Mouse (Mus musculus): Measurements from ENCODE around the gene Itgb1bp1.

The Itgb1bp1 gene

GRCm38 (mm10) chr12:21247711-21248392, 38.2 kb downstream of the Itgb1bp1 start:
- peak; percentile 32 for DNase-seq (ENCODE audit: extremely low spot score, low spot score)

GRCm38 (mm10) chr12:21244375-21244960, 41.6 kb downstream of the Itgb1bp1 start:
- no peak for DNase-seq (ENCODE audit: extremely low spot score, low spot score)

GRCm38 (mm10) chr12:21241965-21242364, 44.1 kb downstream of the Itgb1bp1 start:
- DNase-seq (ENCODE audit: extremely low spot score, low spot score) = no peak

GRCm38 (mm10) chr12:21234560-21234959, 51.5 kb downstream of the Itgb1bp1 start:
- DNase-seq (ENCODE audit: extremely low spot score, low spot score) = no peak

- DNase-seq (ENCODE audit: extremely low spot score, low spot score) = no peak
These were observed 52.4 kb downstream of the Itgb1bp1 start for GRCm38 (mm10) chr12:21233727-21234126.

- DNase-seq (ENCODE audit: extremely low spot score, low spot score) = no peak
These were observed 56.8 kb downstream of the Itgb1bp1 start for GRCm38 (mm10) chr12:21229076-21229918.

- DNase-seq (ENCODE audit: extremely low spot score, low spot score) = no peak
These were observed 57.4 kb downstream of the Itgb1bp1 start for GRCm38 (mm10) chr12:21228650-21229049.

- DNase-seq (ENCODE audit: extremely low spot score, low spot score) = no peak
These were observed 58.8 kb downstream of the Itgb1bp1 start for GRCm38 (mm10) chr12:21227076-21227980.

GRCm38 (mm10) chr12:21226316-21226715, 59.8 kb downstream of the Itgb1bp1 start:
- DNase-seq (ENCODE audit: extremely low spot score, low spot score) = no peak

- DNase-seq (ENCODE audit: extremely low spot score, low spot score) = no peak
These were observed 60.7 kb downstream of the Itgb1bp1 start for GRCm38 (mm10) chr12:21225358-21225757.

- no peak for DNase-seq (ENCODE audit: extremely low spot score, low spot score)
These were observed 62.2 kb downstream of the Itgb1bp1 start for GRCm38 (mm10) chr12:21223923-21224322.

- DNase-seq (ENCODE audit: extremely low spot score, low spot score) = no peak
These were observed 65.5 kb downstream of the Itgb1bp1 start for GRCm38 (mm10) chr12:21220596-21220995.

- no peak for DNase-seq (ENCODE audit: extremely low spot score, low spot score)
These were observed 68.2 kb downstream of the Itgb1bp1 start for GRCm38 (mm10) chr12:21217776-21218444.

GRCm38 (mm10) chr12:21214551-21215165, 71.4 kb downstream of the Itgb1bp1 start:
- DNase-seq (ENCODE audit: extremely low spot score, low spot score) = no peak

GRCm38 (mm10) chr12:21212876-21213275, 73.2 kb downstream of the Itgb1bp1 start:
- no peak for DNase-seq (ENCODE audit: extremely low spot score, low spot score)

- no peak for DNase-seq (ENCODE audit: extremely low spot score, low spot score)
These were observed 76.8 kb downstream of the Itgb1bp1 start for GRCm38 (mm10) chr12:21209273-21209672.

- no peak for DNase-seq (ENCODE audit: extremely low spot score, low spot score)
These were observed 77.8 kb downstream of the Itgb1bp1 start for GRCm38 (mm10) chr12:21208172-21208795.

- no peak for DNase-seq (ENCODE audit: extremely low spot score, low spot score)
These were observed 78.7 kb downstream of the Itgb1bp1 start for GRCm38 (mm10) chr12:21207422-21207821.

- no peak for DNase-seq (ENCODE audit: extremely low spot score, low spot score)
These were observed 80.3 kb downstream of the Itgb1bp1 start for GRCm38 (mm10) chr12:21205799-21206198.

Data from neural tube, embryonic 10.5 days (tissue).